Mouse (Mus musculus) megakaryocyte, embryonic 14.5 days (primary cell): Measurements from ENCODE around the gene Polr2l.

Experiments used
- FLI1 ChIP-seq: IDR thresholded peaks from 2 replicates; pipeline ENCODE4 v1.6.1; 2012; ENCODE audit warnings: low read length, inconsistent platforms, mixed read lengths
- GATA1 ChIP-seq: IDR thresholded peaks from 3 replicates; pipeline ENCODE4 v1.6.1; 2012; ENCODE audit warnings: mixed read lengths, low read length, inconsistent platforms, borderline replicate concordance

DNA sequence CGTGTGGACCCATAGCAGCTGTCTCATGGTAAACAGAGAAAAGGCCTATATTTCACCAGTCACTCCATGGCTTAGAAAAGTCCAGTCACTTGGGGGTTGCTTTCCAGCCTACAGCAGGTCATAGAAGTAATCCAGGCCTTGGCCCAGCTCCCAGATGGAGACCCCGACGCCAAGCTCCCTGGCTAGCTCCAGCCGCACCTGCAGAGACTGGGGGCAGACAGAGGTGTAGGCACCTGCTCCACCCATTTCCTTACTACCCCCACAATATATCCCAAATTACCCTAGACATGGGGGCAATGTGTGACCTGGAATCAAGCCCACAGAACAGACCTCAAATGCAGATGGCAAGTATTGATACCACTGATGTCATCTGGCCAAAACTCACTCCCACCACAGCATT lies 21.0 kb upstream of the Polr2l start:
- TF ChIP-seq FLI1 (no peak), GATA1 (no peak)
